Mouse (Mus musculus): Measurements from ENCODE around the gene Sppl2c.

- TF ChIP-seq GATA1 (IDR thresholded peaks at IDR 0.05; ENCODE audit: low read length) = no peak
- TF ChIP-seq TAL1 (IDR thresholded peaks at IDR 0.05; ENCODE audit: low read length) = no peak
Measured at GRCm38 (mm10) chr11:104159769-104160272, 26.3 kb upstream of the Sppl2c start.
